Mouse (Mus musculus): Measurements from ENCODE around the gene AW011738. TPM values are rescaled to one million over a fixed set of nuclear protein-coding genes. Genes with fewer than 3 reads are reported as not detected.

AW011738 gene
- polyA plus RNA-seq, 1 experiment from 2014 or later, result 3.9 TPM

DNA sequence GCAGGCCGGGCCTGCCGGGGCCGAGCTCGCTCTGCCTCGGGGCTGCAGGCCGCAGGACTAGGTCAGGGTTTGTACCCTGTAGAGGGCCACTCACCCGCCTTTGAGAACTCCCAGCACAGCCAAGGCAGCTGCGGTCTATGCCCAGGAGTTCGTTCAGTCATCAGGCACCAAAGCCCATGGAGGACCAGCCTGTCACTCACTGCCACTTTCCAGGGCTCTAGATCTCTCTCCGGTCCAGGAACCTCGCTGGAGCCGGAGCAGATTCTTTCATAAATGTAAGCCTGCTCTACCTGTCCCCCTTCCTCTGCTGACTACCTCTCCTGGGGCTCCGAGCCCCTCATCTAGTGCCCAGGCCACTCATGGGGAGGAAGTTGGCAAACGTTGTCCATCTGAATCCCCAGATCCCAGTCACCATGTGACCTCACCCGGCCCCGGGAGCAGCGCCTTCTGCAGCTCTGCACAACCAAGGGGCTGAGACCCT, 31.0 kb downstream of the AW011738 start:
- Histone ChIP-seq H3K36me3 (replicated peaks) (peaks cover 67% of the 10 kb centered on the region), H3K4me1 (peaks cover 28% of the 10 kb centered on the region), H3K9me3 (no peaks in the 10 kb centered on the region), H3K4me3 (peak overlapping the region; percentile 74), H3K27ac (peak overlapping the region; percentile 92), H3K27me3 (ENCODE audit: poor library complexity, severe bottlenecking) (no peaks in the 10 kb centered on the region)
- peak; percentile 56 for DNase-seq (ENCODE audit: extremely low spot score, low spot score)
- 4% methylated on average over 17 of the region's 17 CpGs for WGBS

DNA sequence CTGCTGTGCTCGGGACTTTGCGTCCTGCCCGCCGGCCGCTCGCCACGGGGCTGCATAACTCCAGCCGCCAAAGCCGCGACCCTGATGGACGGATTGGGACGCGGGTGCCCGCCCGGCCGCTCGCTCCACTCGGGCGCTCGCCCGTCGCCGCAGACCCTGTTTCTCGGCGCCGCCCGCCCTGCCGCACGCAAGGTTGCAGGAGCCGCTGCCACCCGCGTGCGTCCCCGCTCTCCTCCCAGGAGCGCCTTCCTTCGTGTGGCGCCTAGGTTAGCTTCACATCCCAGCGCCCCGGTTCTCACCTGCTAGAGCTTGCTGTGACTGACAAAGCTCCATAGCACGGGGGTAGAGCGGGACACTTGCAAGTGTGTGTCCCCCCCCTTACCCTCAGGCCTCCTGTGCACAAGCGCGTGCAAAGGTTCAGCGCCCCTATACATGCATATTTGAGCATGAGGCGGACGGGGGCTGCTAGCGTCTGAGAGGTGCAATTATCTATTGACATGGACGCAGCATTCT, 31.7 kb downstream of the AW011738 start, which contains the start of gene Plekhn1:
Plekhn1 (minus strand) TSS at position 157 of the 513 bp plus-strand sequence.
- Histone ChIP-seq H3K27ac (peak within 1 kb of the TSS; percentile 93), H3K4me1 (peaks cover 28% of the 10 kb centered on the region), H3K27me3 (ENCODE audit: poor library complexity, severe bottlenecking) (no peaks in the 10 kb centered on the region), H3K36me3 (replicated peaks) (peaks cover 67% of the 10 kb centered on the region), H3K9me3 (no peaks in the 10 kb centered on the region), H3K4me3 (peak within 1 kb of the TSS; percentile 93)
- WGBS, result 0% methylated on average over 48 of the region's 48 CpGs
- peak; percentile 81 for DNase-seq (ENCODE audit: extremely low spot score, low spot score)

DNA sequence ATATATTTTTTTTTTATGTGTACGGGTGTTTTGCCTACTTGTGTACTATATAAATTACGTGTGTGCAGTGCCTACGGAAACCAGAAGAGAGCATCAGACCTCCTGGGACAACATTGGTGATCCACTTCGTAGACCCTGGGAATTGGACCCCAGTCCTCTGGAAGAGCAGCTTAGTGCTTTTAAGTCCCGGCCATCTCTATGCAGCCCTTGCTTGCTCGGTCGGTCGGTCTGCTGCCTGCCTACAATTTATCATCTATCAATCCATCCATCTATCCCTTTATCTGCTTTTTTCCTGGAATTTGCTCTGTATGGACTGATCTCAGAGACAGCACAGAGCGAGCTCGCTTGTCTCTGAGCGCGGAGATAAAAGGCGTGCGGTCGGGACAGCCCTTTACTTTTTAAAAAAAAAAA, 32.3 kb downstream of the AW011738 start:
- Histone ChIP-seq H3K4me1 (peaks cover 28% of the 10 kb centered on the region), H3K27ac (peak overlapping the region; percentile 93), H3K27me3 (ENCODE audit: poor library complexity, severe bottlenecking) (no peaks in the 10 kb centered on the region), H3K4me3 (peak overlapping the region; percentile 93), H3K9me3 (no peaks in the 10 kb centered on the region), H3K36me3 (replicated peaks) (peaks cover 67% of the 10 kb centered on the region)
- no peak for DNase-seq (ENCODE audit: extremely low spot score, low spot score)
- 3% methylated on average over 15 of the region's 15 CpGs for WGBS

DNA sequence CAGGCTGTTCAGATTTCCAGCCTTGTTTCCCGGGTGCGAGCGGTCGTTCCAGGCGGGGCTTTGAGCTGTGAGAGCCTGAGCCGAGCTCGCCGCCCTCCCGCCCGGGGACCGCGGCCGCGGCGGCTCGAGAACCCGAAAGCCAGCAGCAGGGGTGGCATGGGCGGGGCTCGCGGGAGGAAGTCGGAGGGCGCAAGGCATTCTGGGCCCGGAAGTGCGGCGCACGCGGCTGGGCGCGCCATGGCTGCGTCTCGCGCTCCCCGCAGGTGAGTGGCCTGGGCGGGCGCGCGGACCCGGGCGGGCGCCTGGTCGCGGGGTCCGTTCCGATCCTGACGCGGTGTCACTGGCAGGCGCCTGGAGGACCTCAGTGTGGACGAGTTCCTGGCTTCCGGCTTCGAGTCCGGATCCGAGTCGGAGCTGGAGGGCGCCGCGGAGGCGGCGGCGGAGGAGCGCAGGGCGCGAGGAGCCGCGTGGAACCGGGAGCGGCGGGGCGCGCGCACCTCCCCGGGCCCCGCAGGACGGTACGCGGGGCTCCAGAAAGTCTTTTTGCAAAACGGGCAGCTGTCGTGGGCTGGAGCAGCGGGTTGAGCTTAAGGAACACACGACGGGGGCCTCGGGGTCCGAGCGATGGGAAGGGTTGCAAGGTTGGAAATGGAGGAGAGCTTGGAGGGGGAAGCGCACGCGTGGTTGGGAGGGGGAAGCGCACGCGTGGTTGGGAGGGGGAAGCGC, 32.9 kb downstream of the AW011738 start, which contains the start of gene Noc2l:
Noc2l (plus strand) TSS at position 203 of the 726 bp plus-strand sequence.
- Histone ChIP-seq H3K27ac (peak within 1 kb of the TSS; percentile 93), H3K4me3 (peak within 1 kb of the TSS; percentile 93), H3K9me3 (no peaks in the 10 kb centered on the region), H3K27me3 (ENCODE audit: poor library complexity, severe bottlenecking) (no peaks in the 10 kb centered on the region), H3K36me3 (replicated peaks) (peaks cover 67% of the 10 kb centered on the region), H3K4me1 (peaks cover 28% of the 10 kb centered on the region)
- WGBS, result under 1% methylated on average over 89 of the region's 90 CpGs
- peak; percentile 95 for DNase-seq (ENCODE audit: extremely low spot score, low spot score)

DNA sequence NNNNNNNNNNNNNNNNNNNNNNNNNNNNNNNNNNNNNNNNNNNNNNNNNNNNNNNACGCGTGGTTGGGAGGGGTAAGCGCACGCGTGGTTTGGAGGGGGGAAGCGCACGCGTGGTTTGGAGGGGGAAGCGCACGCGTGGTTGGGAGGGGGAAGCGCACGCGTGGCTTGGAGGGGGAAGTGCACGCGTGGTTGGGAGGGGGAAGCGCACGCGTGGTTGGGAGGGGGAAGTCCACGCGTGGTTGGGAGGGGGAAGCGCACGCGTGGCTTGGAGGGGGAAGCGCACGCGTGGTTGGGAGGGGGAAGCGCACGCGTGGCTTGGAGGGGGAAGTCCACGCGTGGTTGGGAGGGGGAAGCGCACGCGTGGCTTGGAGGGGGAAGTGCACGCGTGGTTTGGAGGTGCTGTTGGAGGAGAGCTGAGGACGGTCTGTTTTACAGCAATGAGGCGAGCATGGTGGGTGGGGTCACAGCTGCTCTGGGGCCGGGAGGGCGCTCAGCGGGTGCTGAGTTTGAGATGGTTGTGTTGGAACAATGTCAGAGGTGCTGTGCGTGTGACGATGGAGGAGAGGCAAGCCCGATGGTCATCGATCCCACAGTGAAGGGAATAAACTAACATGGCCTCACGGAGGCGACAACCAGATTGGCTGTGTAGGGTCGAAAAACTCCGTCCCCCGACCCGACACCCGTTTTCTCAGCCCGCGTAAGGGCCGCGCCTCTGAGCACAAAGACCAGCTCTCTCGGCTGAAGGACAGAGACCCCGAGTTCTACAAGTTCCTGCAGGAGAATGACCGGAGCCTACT, 33.7 kb downstream of the AW011738 start:
- no peaks in the 10 kb centered on the region for H3K9me3 ChIP-seq
- DNase-seq (ENCODE audit: extremely low spot score, low spot score), result no peak
- peak overlapping the region; percentile 93 for H3K4me3 ChIP-seq
- no peaks in the 10 kb centered on the region for H3K27me3 ChIP-seq (ENCODE audit: poor library complexity, severe bottlenecking)
- peaks cover 67% of the 10 kb centered on the region for H3K36me3 ChIP-seq (replicated peaks)
- H3K27ac ChIP-seq, result peak overlapping the region; percentile 93
- WGBS, result 28% methylated on average over 58 of the region's 60 CpGs
- H3K4me1 ChIP-seq, result peaks cover 28% of the 10 kb centered on the region

DNA sequence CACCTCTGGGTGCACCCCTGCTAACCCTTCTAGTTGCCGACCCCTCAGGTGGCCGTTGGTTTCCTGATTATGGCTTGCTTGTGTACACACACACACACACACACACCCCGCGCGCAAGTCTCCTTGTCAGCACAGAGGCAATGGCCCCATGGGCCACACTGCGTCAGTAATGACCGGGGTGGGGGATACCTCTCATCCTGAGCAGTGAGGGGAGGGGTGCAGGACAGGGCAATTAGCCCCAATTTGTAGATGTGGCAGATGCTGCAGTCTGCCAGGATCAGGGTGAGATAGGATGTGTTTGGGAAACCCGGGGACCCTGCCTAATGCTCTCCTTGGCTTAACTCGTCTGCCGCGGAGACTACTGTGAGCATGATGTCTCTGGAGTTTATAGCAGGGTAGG, 46.5 kb downstream of the AW011738 start:
- 73% methylated on average over 11 of the region's 11 CpGs for WGBS
- peaks cover 55% of the 10 kb centered on the region for H3K36me3 ChIP-seq (replicated peaks)

DNA sequence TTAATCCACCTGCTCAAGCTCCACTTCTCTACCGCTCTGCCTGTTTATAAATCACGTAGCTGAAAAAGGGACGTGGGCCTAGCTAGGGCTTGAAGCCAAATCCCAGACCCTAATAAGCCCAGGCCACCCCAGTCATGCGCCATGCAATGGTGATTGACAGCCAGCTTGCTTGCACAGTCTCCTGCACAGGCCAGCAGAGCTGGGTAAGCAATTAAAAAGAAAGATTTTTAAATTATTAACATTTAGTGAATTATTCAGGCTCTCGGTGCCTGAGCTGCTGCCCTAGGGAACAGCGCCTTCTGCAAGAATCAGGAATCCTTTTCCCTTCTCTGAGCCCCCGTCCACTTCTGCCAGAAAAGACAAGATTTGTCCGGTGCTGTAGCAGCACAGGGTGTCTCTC, 48.0 kb downstream of the AW011738 start:
- no peak for DNase-seq (ENCODE audit: extremely low spot score, low spot score)
- Histone ChIP-seq H3K9me3 (no peaks in the 10 kb centered on the region), H3K36me3 (replicated peaks) (peaks cover 40% of the 10 kb centered on the region), H3K4me1 (peaks cover 30% of the 10 kb centered on the region), H3K27me3 (ENCODE audit: poor library complexity, severe bottlenecking) (peaks cover 45% of the 10 kb centered on the region), H3K4me3 (no peak overlapping the region), H3K27ac (no peak overlapping the region)
- 78% methylated on average over 8 of the region's 8 CpGs for WGBS

More for the DNA sequence above, 46.5 kb downstream of the AW011738 start:
- Histone ChIP-seq H3K4me3 (no peak overlapping the region), H3K4me1 (peaks cover 19% of the 10 kb centered on the region), H3K9me3 (no peaks in the 10 kb centered on the region), H3K27ac (no peak overlapping the region), H3K27me3 (ENCODE audit: poor library complexity, severe bottlenecking) (peaks cover 32% of the 10 kb centered on the region)
- DNase-seq (ENCODE audit: extremely low spot score, low spot score), result no peak

DNA sequence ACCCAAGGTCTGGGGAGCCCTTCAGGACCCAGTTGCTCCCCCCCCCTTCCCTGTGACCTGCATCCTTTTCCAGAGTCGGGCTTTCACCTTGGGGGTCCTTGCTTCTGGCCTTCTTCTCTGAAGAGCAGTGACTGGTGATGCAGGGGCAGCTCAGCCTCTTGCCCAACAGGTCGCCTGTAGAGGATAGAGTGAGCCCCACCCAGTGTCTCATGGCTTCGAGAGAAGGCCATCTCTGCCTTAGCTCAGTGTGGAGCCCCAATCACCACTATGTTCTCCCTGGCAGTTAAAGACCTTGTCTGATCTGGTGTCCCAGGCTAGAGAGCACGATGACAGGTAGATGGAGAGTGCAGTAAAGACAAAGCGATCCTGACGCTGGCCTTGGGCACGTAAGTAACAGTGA, 49.0 kb downstream of the AW011738 start:
- 27% methylated on average over 7 of the region's 7 CpGs for WGBS
- peaks cover 45% of the 10 kb centered on the region for H3K27me3 ChIP-seq (ENCODE audit: poor library complexity, severe bottlenecking)
- no peaks in the 10 kb centered on the region for H3K9me3 ChIP-seq
- H3K27ac ChIP-seq, result no peak overlapping the region
- no peak for DNase-seq (ENCODE audit: extremely low spot score, low spot score)
- peaks cover 30% of the 10 kb centered on the region for H3K4me1 ChIP-seq
- H3K36me3 ChIP-seq (replicated peaks), result peaks cover 29% of the 10 kb centered on the region
- no peak overlapping the region for H3K4me3 ChIP-seq

DNA sequence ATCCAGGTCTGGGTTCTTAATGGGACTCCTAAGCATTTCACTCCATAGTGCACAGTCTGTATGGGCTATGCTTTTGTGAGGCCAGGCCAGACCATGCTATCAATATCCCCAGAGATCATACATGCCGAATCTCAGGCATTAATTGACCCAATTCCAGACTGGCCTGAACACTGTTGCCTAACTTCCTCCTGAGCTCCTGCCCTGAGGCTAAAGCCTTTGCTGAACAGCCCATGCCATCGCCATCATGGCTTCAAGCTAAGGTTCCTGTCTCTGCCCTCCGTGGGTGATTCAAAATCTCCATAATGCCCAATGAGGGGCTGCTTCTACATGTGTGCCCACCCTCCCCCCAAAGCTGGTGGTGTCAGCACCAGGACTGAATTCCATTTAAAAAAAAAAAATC, 49.5 kb downstream of the AW011738 start:
- DNase-seq (ENCODE audit: extremely low spot score, low spot score), result no peak
- Histone ChIP-seq H3K4me3 (no peak overlapping the region), H3K4me1 (peaks cover 30% of the 10 kb centered on the region), H3K27me3 (ENCODE audit: poor library complexity, severe bottlenecking) (peaks cover 45% of the 10 kb centered on the region), H3K9me3 (no peaks in the 10 kb centered on the region), H3K27ac (no peak overlapping the region), H3K36me3 (replicated peaks) (peaks cover 25% of the 10 kb centered on the region)
- WGBS, result 41% methylated on average over 3 of the region's 3 CpGs

DNA sequence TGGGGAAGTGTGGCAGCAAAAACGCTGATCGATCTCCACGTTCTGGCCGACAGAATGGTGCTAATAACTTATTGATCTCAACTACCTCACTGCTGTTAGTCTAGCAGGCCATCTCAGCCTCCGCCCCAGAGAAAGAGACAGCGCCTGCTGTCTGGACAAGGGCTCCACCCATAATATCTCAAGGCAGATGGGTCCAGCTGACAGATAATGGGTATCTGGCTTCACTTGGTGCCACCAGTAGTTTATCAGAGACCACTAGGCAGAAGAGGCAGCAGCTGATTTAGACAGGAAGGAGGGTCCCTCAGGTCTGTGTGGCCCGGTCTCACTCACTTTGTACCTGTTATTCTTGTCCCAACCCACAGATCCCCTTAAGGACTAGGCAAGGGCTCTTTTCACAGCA, 49.9 kb downstream of the AW011738 start:
- H3K27me3 ChIP-seq (ENCODE audit: poor library complexity, severe bottlenecking), result peaks cover 45% of the 10 kb centered on the region
- no peak overlapping the region for H3K4me3 ChIP-seq
- H3K27ac ChIP-seq, result no peak overlapping the region
- WGBS, result 44% methylated on average over 7 of the region's 7 CpGs
- DNase-seq (ENCODE audit: extremely low spot score, low spot score), result no peak
- H3K4me1 ChIP-seq, result peaks cover 30% of the 10 kb centered on the region
- H3K36me3 ChIP-seq (replicated peaks), result peaks cover 20% of the 10 kb centered on the region
- no peaks in the 10 kb centered on the region for H3K9me3 ChIP-seq

DNA sequence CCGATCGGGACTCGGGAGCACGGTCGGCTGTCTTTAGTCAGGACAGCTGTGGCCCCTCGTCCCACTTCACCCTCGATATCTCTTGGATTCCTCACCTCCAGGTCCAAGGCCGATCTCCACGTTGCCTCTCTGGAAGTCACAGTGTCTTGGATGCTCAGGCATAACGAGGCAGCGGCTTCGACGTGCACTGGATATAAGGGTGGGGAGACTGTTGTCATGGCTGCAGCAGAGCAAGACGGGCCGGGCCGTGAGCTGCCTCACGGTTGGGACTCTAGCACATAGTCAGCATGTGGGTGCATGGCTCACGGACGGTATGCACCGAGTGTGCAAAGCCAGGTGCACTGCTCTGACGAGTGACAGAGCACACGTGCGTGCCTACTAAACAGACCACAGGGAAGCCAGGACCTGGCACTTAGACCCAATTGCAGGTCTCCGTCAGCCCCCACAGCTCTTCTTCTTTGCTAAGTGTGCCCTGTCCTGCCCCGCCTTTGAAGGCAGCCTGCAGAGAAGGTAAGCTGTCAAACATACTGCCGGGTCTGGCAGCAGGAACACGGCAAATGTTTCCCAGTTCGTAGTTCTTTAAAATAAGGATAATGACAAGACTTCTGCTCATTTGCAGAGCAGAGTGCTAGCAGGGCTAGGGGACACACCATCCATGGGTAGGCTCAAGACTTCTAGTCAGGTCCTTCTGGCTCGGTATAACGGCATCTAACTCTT, 51.4 kb downstream of the AW011738 start:
- WGBS, result 1% methylated on average over 30 of the region's 30 CpGs
- peak overlapping the region; percentile 30 for H3K4me3 ChIP-seq
- H3K27ac ChIP-seq, result no peak overlapping the region
- peak; percentile 44 for DNase-seq (ENCODE audit: extremely low spot score, low spot score)
- peaks cover 45% of the 10 kb centered on the region for H3K27me3 ChIP-seq (ENCODE audit: poor library complexity, severe bottlenecking)
- no peaks in the 10 kb centered on the region for H3K9me3 ChIP-seq
- peaks cover 6% of the 10 kb centered on the region for H3K36me3 ChIP-seq (replicated peaks)
- H3K4me1 ChIP-seq, result peaks cover 28% of the 10 kb centered on the region

Measured in forebrain, embryonic 10.5 days (tissue).